Mouse (Mus musculus): ENCODE measurements at regions not wholly inside any gene's neighbourhood (a gene's known extent, or its start where the extent isn't known, plus 50 kb on each side); places are given as distances from the start of the nearest gene placed in this dataset.

- no peak for DNase-seq (ENCODE audit: low read depth, low spot score)
- H3K27ac ChIP-seq (ENCODE audit: control insufficient read depth, low read depth, low read length), result no peak overlapping the region
- TF ChIP-seq MAX (IDR thresholded peaks at IDR 0.05; ENCODE audit: low read length), result no peak
- no peak for TF ChIP-seq EP300 (IDR thresholded peaks at IDR 0.05; ENCODE audit: low read depth in 1 of 2, low read length in 2 of 2)
- TF ChIP-seq UBTF (IDR thresholded peaks at IDR 0.05; ENCODE audit: borderline replicate concordance, insufficient read depth, low read depth, low read length), result no peak
- TF ChIP-seq MYC (IDR thresholded peaks at IDR 0.05; ENCODE audit: low read depth, low read length), result no peak
- no peak for TF ChIP-seq CHD1 (IDR thresholded peaks at IDR 0.05; ENCODE audit: low read depth, low read length)
- no peak for TF ChIP-seq KAT2A (conservative IDR thresholded peaks at IDR 0.05; ENCODE audit: low read depth, low read length)
- no peaks in the 10 kb centered on the region for H3K36me3 ChIP-seq (ENCODE audit: control insufficient read depth in 1 of 2, insufficient read depth in 2 of 2, low read length in 2 of 2)
- no peaks in the 10 kb centered on the region for H3K4me1 ChIP-seq (ENCODE audit: control insufficient read depth in 1 of 2, insufficient read depth in 2 of 2, low read length in 2 of 2)
- no peak overlapping the region for H3K9ac ChIP-seq (ENCODE audit: control insufficient read depth, low read depth, low read length, poor library complexity, severe bottlenecking)
- H3K9me3 ChIP-seq (replicated peaks; ENCODE audit: insufficient read depth, low read length), result no peaks in the 10 kb centered on the region
- no peak overlapping the region for H3K4me3 ChIP-seq (ENCODE audit: control insufficient read depth in 1 of 2, insufficient read depth in 1 of 2, low read depth in 2 of 2, low read length in 2 of 2)
- no peaks in the 10 kb centered on the region for H3K27me3 ChIP-seq (ENCODE audit: control insufficient read depth in 1 of 2, insufficient read depth in 2 of 2, low read length in 2 of 2)
- no peaks in the 10 kb centered on the region for H3K79me2 ChIP-seq (ENCODE audit: control insufficient read depth, insufficient read depth, low read length, poor library complexity)
Measured at GRCm38 (mm10) chr8:116184241-116184640, 320.5 kb upstream of the Dynlrb2 start.

DNA sequence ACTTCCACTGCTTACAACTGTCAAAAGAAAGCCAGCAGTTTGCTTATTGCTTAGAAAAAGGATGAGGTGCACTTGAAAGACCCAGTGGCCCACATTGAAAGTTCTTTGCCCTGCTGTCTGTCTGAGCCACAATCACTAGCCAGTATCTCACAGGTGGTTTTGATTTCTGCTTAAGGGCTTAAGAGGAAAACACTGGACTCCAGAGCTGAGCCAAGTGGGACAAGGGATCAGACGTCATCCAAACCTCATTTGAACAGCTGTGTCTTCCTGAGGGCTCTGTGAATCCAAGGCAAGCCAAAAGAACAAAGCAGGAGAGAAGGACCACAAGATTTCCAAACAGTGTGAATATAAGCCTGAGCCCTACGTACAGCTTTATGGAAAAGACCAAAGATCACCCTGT, 326.8 kb upstream of the Dynlrb2 start:
- Histone ChIP-seq H3K4me3 (ENCODE audit: control insufficient read depth in 1 of 2, insufficient read depth in 1 of 2, low read depth in 2 of 2, low read length in 2 of 2) (no peak overlapping the region), H3K27ac (ENCODE audit: control insufficient read depth, low read depth, low read length) (no peak overlapping the region), H3K79me2 (ENCODE audit: control insufficient read depth, insufficient read depth, low read length, poor library complexity) (no peaks in the 10 kb centered on the region), H3K9me3 (replicated peaks; ENCODE audit: insufficient read depth, low read length) (no peaks in the 10 kb centered on the region; the same call in 1 of the 2 replicates), H3K4me1 (ENCODE audit: control insufficient read depth in 1 of 2, insufficient read depth in 2 of 2, low read length in 2 of 2) (no peaks in the 10 kb centered on the region), H3K9ac (ENCODE audit: control insufficient read depth, low read depth, low read length, poor library complexity, severe bottlenecking) (no peak overlapping the region), H3K27me3 (ENCODE audit: control insufficient read depth in 1 of 2, insufficient read depth in 2 of 2, low read length in 2 of 2) (no peaks in the 10 kb centered on the region), H3K36me3 (ENCODE audit: control insufficient read depth in 1 of 2, insufficient read depth in 2 of 2, low read length in 2 of 2) (no peaks in the 10 kb centered on the region)
- DNase-seq (ENCODE audit: low read depth, low spot score), result no peak
- TF ChIP-seq CTCF (IDR thresholded peaks at IDR 0.05 in 2 of 3, conservative IDR thresholded peaks at IDR 0.05 in 1 of 3; ENCODE audit: control insufficient read depth in 1 of 3, insufficient read depth in 1 of 3, low read depth in 2 of 3, low read length in 3 of 3, poor library complexity in 1 of 3, severe bottlenecking in 1 of 3) (no peak), MXI1 (IDR thresholded peaks at IDR 0.05; ENCODE audit: low read depth, low read length) (no peak), GABPA (IDR thresholded peaks at IDR 0.05; ENCODE audit: low read depth, low read length) (no peak), E2F4 (IDR thresholded peaks at IDR 0.05; ENCODE audit: borderline replicate concordance, low read depth, low read length) (no peak), JUND (IDR thresholded peaks at IDR 0.05; ENCODE audit: low read depth, low read length) (no peak), MAFK (IDR thresholded peaks at IDR 0.05; ENCODE audit: borderline replicate concordance, low read depth, low read length) (no peak), SMC3 (IDR thresholded peaks at IDR 0.05; ENCODE audit: low read depth, low read length) (no peak), USF2 (IDR thresholded peaks at IDR 0.05; ENCODE audit: borderline replicate concordance in 1 of 2, insufficient read depth in 1 of 2, low read depth in 1 of 2, low read length in 2 of 2) (no peak), BHLHE40 (IDR thresholded peaks at IDR 0.05; ENCODE audit: borderline replicate concordance, low read depth, low read length) (no peak), ZKSCAN1 (IDR thresholded peaks at IDR 0.05; ENCODE audit: low read depth, low read length) (no peak), RAD21 (IDR thresholded peaks at IDR 0.05; ENCODE audit: low read depth, low read length) (no peak), MYC (IDR thresholded peaks at IDR 0.05; ENCODE audit: low read depth, low read length) (no peak), MAX (IDR thresholded peaks at IDR 0.05; ENCODE audit: low read length) (no peak), ETS1 (IDR thresholded peaks at IDR 0.05; ENCODE audit: low read depth, low read length) (no peak)

Data from MEL (cell line).